Mouse (Mus musculus) olfactory bulb, adult 2 months (tissue): Measurements from ENCODE around the gene Exosc1.

Experiments
- CTCF ChIP-seq: fragments of 200-500 bp; IDR thresholded peaks from 2 replicates; pipeline ENCODE4 v1.5.1; 2012; ENCODE audit warnings: low read depth, mild to moderate bottlenecking, low read length, moderate library complexity; ENCODE audit not compliant: insufficient read depth
- POLR2A ChIP-seq: fragments of 200-500 bp; IDR thresholded peaks from 2 replicates; pipeline ENCODE4 v1.6.1; 2012; ENCODE audit warnings: mild to moderate bottlenecking, low read depth, low read length, moderate library complexity; ENCODE audit not compliant: insufficient read depth

DNA sequence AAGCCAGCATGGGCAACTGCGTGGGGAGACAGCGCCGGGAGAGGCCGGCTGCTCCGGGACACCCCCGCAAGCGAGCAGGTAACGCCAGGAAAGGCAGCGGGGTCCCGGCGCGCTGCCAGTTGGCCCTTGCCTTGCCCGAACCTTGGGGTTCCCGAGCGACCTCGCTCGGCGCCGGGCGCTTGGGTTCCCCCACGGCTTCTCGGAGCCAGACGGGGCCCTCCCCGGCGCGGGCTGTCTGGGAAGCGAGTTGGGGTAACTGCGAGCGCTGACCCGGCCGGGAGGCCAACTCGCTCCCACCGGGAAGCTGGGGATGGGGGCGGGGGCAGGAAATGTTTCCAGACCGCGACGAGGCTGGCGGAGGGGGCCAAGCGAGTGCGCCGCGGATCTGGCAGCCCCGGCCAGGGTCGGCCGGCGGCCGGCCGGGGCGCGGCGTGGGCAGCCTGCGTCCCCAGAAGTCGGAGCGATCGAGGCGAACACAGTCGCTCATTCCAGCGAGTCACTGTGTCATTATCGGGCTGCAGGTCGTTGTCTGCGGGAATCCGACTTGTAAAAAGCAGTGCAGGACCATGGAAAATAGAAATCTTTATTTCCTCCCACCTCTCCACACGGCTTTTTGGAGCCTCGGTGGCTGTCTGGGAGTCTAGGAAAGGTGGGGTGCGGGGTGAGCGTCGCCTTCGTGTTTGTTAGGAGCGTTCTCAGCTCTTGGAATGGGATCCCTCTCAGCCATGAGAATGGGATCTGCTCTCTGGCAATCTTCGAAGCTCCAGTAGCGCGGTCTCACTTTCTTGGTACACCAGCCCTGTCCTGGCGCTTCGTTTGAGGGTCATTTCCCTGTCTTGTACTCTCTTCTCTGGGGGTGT is 48.9 kb upstream of the Exosc1 start:
- TF ChIP-seq POLR2A, result no peak
- no peak for TF ChIP-seq CTCF
